Mouse (Mus musculus): Measurements from ENCODE around the gene Intu.

- TF ChIP-seq HCFC1 (IDR thresholded peaks at IDR 0.05; ENCODE audit: borderline replicate concordance, insufficient read depth, low read length) (no peak), ZNF384 (IDR thresholded peaks at IDR 0.05; ENCODE audit: low read depth, low read length) (no peak)
Observed at GRCm38 (mm10) chr3:40738381-40738912, 207.4 kb downstream of the Intu start.

All from ES-E14 (cell line).